ENCODE assay signal across 8 mouse cellular contexts in the genomic region with DNA sequence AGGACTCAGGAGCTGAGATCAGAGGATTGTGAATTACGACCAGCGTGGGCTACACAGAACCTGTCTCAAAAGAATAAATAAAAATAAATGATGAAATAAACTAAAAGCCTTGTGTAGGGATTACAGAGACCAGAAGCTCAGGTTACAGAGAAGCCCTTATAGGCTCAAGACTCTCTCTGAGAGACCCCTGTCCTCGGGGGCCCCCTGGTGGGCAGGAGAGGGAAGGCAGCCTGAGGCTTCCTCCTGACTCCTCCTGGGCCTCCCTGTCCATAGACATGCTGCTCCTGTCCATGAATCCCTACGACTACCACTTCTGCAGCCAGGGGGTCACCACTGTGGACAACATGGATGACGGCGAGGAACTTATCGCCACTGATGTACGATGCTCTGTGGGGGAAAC. TPM values are rescaled to one million over a fixed set of nuclear protein-coding genes. Genes with fewer than 3 reads are reported as not detected.
DNase-seq lines count a peak whose midpoint lies in the region; ATAC-seq lines count a peak whose summit lies in the region.

No protein-coding gene starts in this region.

- ATAC-seq in inflammation-experienced regulatory T-cells, adult 6 months, result peak; percentile 48
- peak; percentile 58; the same call in 1 of the 2 replicates for ATAC-seq in megakaryocyte-erythroid progenitor cell, adult 5-6 weeks (replicated peaks; ENCODE audit: low FRiP score, low TSS enrichment, poor library complexity, severe bottlenecking)

- intact Hi-C loops in left cerebral cortex, postnatal 14 days (cut with DNase I), result loop anchor here (2.0 kb wide), 1 partner anchor 103 kb away; a partner anchor contains a TSS

- peak; percentile 88 for DNase-seq in ZHBTc4 (ENCODE audit: low read depth, low spot score)
- DNase-seq in cerebellum, postnatal 36 days, result peak; percentile 90 to 94
- DNase-seq in gastrocnemius, adult 8-10 months (ENCODE audit: low spot score in 2 of 2), result peak; percentile 74 to 82
- DNase-seq in left cerebral cortex, postnatal 14 days (ENCODE audit: low spot score in 2 of 2), result peak; percentile 77 to 90
- peak; percentile 82 for DNase-seq in right cerebral cortex, postnatal 25 days
- peak; percentile 79 to 93 for DNase-seq in urinary bladder, postnatal 4 days (ENCODE audit: low spot score in 2 of 2)

RNA-seq across cellular contexts. Expression of a gene that starts 8.8 kb away (rescaled TPM):
- 1 to 10 TPM; 2.8 to 4.8 (median 3.3) TPM for total RNA-seq in gastrocnemius, adult 8-10 months (2022)
- polyA plus RNA-seq in inflammation-experienced regulatory T-cells, adult 6 months (2017; shearing (Covaris generic)), result under 1 TPM in 1 of 3 experiments, not detected in 2; 0.12 TPM
- total RNA-seq in left cerebral cortex, postnatal 14 days (2021), result 1 to 10 TPM; 4.5 to 5.6 TPM
- not detected in 2 replicates for total RNA-seq in megakaryocyte-erythroid progenitor cell, adult 5-6 weeks (2014; fragmentation: Nextera tagmentation)
- total RNA-seq in megakaryocyte-erythroid progenitor cell, adult 5-6 weeks (2017), result not detected in 2 replicates

RNA-seq across cellular contexts. Expression of a gene that starts 27.2 kb away (rescaled TPM):
- 1 to 10 TPM; 5.2 to 6.2 (median 5.6) TPM for total RNA-seq in gastrocnemius, adult 8-10 months (2022)
- polyA plus RNA-seq in inflammation-experienced regulatory T-cells, adult 6 months (2017; shearing (Covaris generic)), result 10 to 100 TPM; 13.4 to 17.2 (median 15.1) TPM
- 10 to 100 TPM; 15.8 to 18.3 TPM for total RNA-seq in left cerebral cortex, postnatal 14 days (2021)
- 20.2 and 27.0 TPM in 2 replicates for total RNA-seq in megakaryocyte-erythroid progenitor cell, adult 5-6 weeks (2014; fragmentation: Nextera tagmentation)
- 18.9 and 23.2 TPM in 2 replicates for total RNA-seq in megakaryocyte-erythroid progenitor cell, adult 5-6 weeks (2017)

Comparison
In these comparisons a context has a peak if more than half of its experiments do, and no peak if none do; other contexts are left out.
1. Peak in every context shown above with its lines: DNase-seq and ATAC-seq.